Mouse (Mus musculus) liver, embryonic 13.5 days (tissue): ENCODE data around the gene Zfp697. TPM values are rescaled to one million over a fixed set of nuclear protein-coding genes. Genes with fewer than 3 reads are reported as not detected.
A peak's percentile ranks its signal among the peaks of the same experiment; 100 is the strongest.

Source experiments
- ATAC-seq: fragments of 200-750 bp; cut with Nextera tagmentation; 2 replicates; pipeline ENCODE4 v1.8.0; 2017; ENCODE audit warnings: low read depth, mild to moderate bottlenecking, moderate number of reproducible peaks, moderate library complexity
- DNase-seq: peaks from one replicate; pipeline ENCODE4 v3.0.0; 2022
- H3K27ac ChIP-seq: fragments of 300-500 bp; sonication (generic); 2 replicates; pipeline ENCODE4 v1.5.1; 2015; ENCODE audit warnings: moderate library complexity, mild to moderate bottlenecking, inconsistent platforms
- H3K27me3 ChIP-seq: fragments of 300-500 bp; sonication (generic); 2 replicates; pipeline ENCODE4 v1.6.1; 2015; ENCODE audit warnings: mild to moderate bottlenecking, inconsistent platforms
- H3K36me3 ChIP-seq: fragments of 300-500 bp; sonication (generic); 2 replicates; pipeline ENCODE4 v1.6.1; 2015; ENCODE audit warnings: mild to moderate bottlenecking, inconsistent platforms
- H3K4me1 ChIP-seq: fragments of 300-500 bp; sonication (generic); replicated peaks from 2 replicates; pipeline ENCODE4 v1.6.1; 2015; ENCODE audit warnings: inconsistent platforms
- H3K4me2 ChIP-seq: fragments of 300-500 bp; sonication (generic); 2 replicates; pipeline ENCODE4 v1.6.1; 2015; ENCODE audit warnings: inconsistent platforms, mild to moderate bottlenecking, moderate library complexity
- H3K4me3 ChIP-seq: fragments of 300-500 bp; sonication (generic); replicated peaks from 2 replicates; pipeline ENCODE4 v1.5.1; 2015; ENCODE audit warnings: mild to moderate bottlenecking, inconsistent platforms
- H3K9ac ChIP-seq: fragments of 300-500 bp; sonication (generic); 2 replicates; pipeline ENCODE4 v1.6.1; 2015; ENCODE audit warnings: mild to moderate bottlenecking, inconsistent platforms
- H3K9me3 ChIP-seq: fragments of 300-500 bp; sonication (generic); replicated peaks from 2 replicates; pipeline ENCODE4 v1.6.1; 2016; ENCODE audit warnings: inconsistent platforms
- WGBS: fragments of 180-500 bp; shearing (Covaris S2); methylation state at CpG from one replicate; pipeline ENCODE4 v1.1.7; 2015; ENCODE audit not compliant: insufficient replicate concordance; 5-methylcytosine and 5-hydroxymethylcytosine counted together
- polyA plus RNA-seq: library from polyadenylated mRNA; unstranded; fragments of >200 nt; fragmentation: Nextera tagmentation; extraction: Ambion mirVana; gene quantifications from 2 replicates; pipeline ENCODE4 v1.2.1, GENCODE M21; 2015

Zfp697 gene
- polyA plus RNA-seq, 1 experiment from 2014 or later: 2.8 TPM

- Histone ChIP-seq H3K27ac (no peak overlapping the region), H3K27me3 (no peaks in the 10 kb centered on the region), H3K36me3 (no peaks in the 10 kb centered on the region), H3K9me3 (no peaks in the 10 kb centered on the region), H3K9ac (no peak overlapping the region), H3K4me1 (peaks cover 14% of the 10 kb centered on the region), H3K4me2 (peak overlapping the region; percentile 17; the same call in 1 of the 2 replicates), H3K4me3 (no peak overlapping the region)
- DNase-seq (no peak), ATAC-seq (no peak)
- WGBS: 28% methylated on average over 6 of the region's 6 CpGs
These were observed 34.2 kb upstream of the Zfp697 start for GRCm38 (mm10) chr3:98348106-98348505.

- DNase-seq: no peak
- peak overlapping the region; percentile 17; the same call in 1 of the 2 replicates for H3K4me2 ChIP-seq
These were observed 33.6 kb upstream of the Zfp697 start for GRCm38 (mm10) chr3:98348705-98349104.

GRCm38 (mm10) chr3:98353892-98354291, 28.4 kb upstream of the Zfp697 start:
- H3K4me2 ChIP-seq: no peak overlapping the region
- H3K36me3 ChIP-seq: no peaks in the 10 kb centered on the region
- H3K4me1 ChIP-seq: peaks cover 5% of the 10 kb centered on the region
- H3K27ac ChIP-seq: no peak overlapping the region
- 23% methylated on average over 7 of the region's 7 CpGs for WGBS
- H3K9me3 ChIP-seq: no peaks in the 10 kb centered on the region
- DNase-seq (no peak), ATAC-seq (no peak)
- no peaks in the 10 kb centered on the region for H3K27me3 ChIP-seq
- H3K4me3 ChIP-seq: no peak overlapping the region
- no peak overlapping the region for H3K9ac ChIP-seq

More at GRCm38 (mm10) chr3:98348705-98349104, 33.6 kb upstream of the Zfp697 start:
- peaks cover 14% of the 10 kb centered on the region for H3K4me1 ChIP-seq
- H3K36me3 ChIP-seq: no peaks in the 10 kb centered on the region
- WGBS: 11% methylated on average over 8 of the region's 8 CpGs
- no peaks in the 10 kb centered on the region for H3K27me3 ChIP-seq
- no peak overlapping the region for H3K27ac ChIP-seq
- no peak overlapping the region for H3K4me3 ChIP-seq
- no peaks in the 10 kb centered on the region for H3K9me3 ChIP-seq
- no peak overlapping the region for H3K9ac ChIP-seq
- ATAC-seq: peak; percentile 64

- Histone ChIP-seq H3K9ac (no peak overlapping the region), H3K4me3 (no peak overlapping the region), H3K9me3 (no peaks in the 10 kb centered on the region), H3K4me1 (no peaks in the 10 kb centered on the region), H3K27me3 (no peaks in the 10 kb centered on the region), H3K27ac (no peak overlapping the region), H3K36me3 (no peaks in the 10 kb centered on the region), H3K4me2 (no peak overlapping the region)
- no peak for DNase-seq
- 71% methylated on average over 10 of the region's 10 CpGs for WGBS
- ATAC-seq: no peak
These were observed 26.8 kb upstream of the Zfp697 start for GRCm38 (mm10) chr3:98355344-98356025.

GRCm38 (mm10) chr3:98356026-98356365, 26.3 kb upstream of the Zfp697 start:
- DNase-seq: no peak
- Histone ChIP-seq H3K4me1 (no peaks in the 10 kb centered on the region), H3K9me3 (no peaks in the 10 kb centered on the region), H3K4me2 (no peak overlapping the region), H3K4me3 (no peak overlapping the region), H3K27me3 (no peaks in the 10 kb centered on the region), H3K36me3 (no peaks in the 10 kb centered on the region), H3K27ac (no peak overlapping the region), H3K9ac (no peak overlapping the region)
- WGBS: 81% methylated on average over 6 of the region's 6 CpGs
- ATAC-seq: no peak

- Histone ChIP-seq H3K27me3 (no peaks in the 10 kb centered on the region), H3K36me3 (no peaks in the 10 kb centered on the region), H3K4me3 (no peak overlapping the region), H3K4me2 (no peak overlapping the region), H3K4me1 (no peaks in the 10 kb centered on the region), H3K9ac (no peak overlapping the region), H3K9me3 (no peaks in the 10 kb centered on the region), H3K27ac (no peak overlapping the region)
- no peak for DNase-seq
- 35% methylated on average over 3 of the region's 3 CpGs for WGBS
- no peak for ATAC-seq
These were observed 25.5 kb upstream of the Zfp697 start for GRCm38 (mm10) chr3:98356632-98357370.

GRCm38 (mm10) chr3:98362753-98363152, 19.5 kb upstream of the Zfp697 start:
- H3K9me3 ChIP-seq: no peaks in the 10 kb centered on the region
- no peak overlapping the region for H3K4me2 ChIP-seq
- no peak overlapping the region for H3K4me3 ChIP-seq
- no peaks in the 10 kb centered on the region for H3K4me1 ChIP-seq
- 26% methylated on average over 2 of the region's 2 CpGs for WGBS
- H3K27ac ChIP-seq: no peak overlapping the region
- no peaks in the 10 kb centered on the region for H3K36me3 ChIP-seq
- H3K9ac ChIP-seq: no peak overlapping the region
- no peak for DNase-seq
- no peaks in the 10 kb centered on the region for H3K27me3 ChIP-seq
- ATAC-seq: no peak

- no peak overlapping the region for H3K4me3 ChIP-seq
- H3K4me1 ChIP-seq: no peaks in the 10 kb centered on the region
- H3K36me3 ChIP-seq: no peaks in the 10 kb centered on the region
- WGBS: 61% methylated on average over 3 of the region's 3 CpGs
- H3K27me3 ChIP-seq: no peaks in the 10 kb centered on the region
- H3K9ac ChIP-seq: no peak overlapping the region
- H3K9me3 ChIP-seq: no peaks in the 10 kb centered on the region
- ATAC-seq: no peak
- no peak overlapping the region for H3K27ac ChIP-seq
- no peak overlapping the region for H3K4me2 ChIP-seq
- DNase-seq: no peak
These were observed 16.2 kb upstream of the Zfp697 start for GRCm38 (mm10) chr3:98366086-98366485.

- ATAC-seq (no peak), DNase-seq (no peak)
- Histone ChIP-seq H3K36me3 (no peaks in the 10 kb centered on the region), H3K4me2 (no peak overlapping the region), H3K4me1 (no peaks in the 10 kb centered on the region), H3K9ac (no peak overlapping the region), H3K9me3 (no peaks in the 10 kb centered on the region), H3K4me3 (no peak overlapping the region), H3K27ac (no peak overlapping the region), H3K27me3 (no peaks in the 10 kb centered on the region)
- 62% methylated on average over 4 of the region's 4 CpGs for WGBS
These were observed 15.4 kb upstream of the Zfp697 start for GRCm38 (mm10) chr3:98366823-98367222.

- ATAC-seq (no peak), DNase-seq (no peak)
- H3K9me3 ChIP-seq: no peaks in the 10 kb centered on the region
- H3K27ac ChIP-seq: no peak overlapping the region
- no peak overlapping the region for H3K4me2 ChIP-seq
- WGBS: 54% methylated on average over 4 of the region's 4 CpGs
- H3K27me3 ChIP-seq: no peaks in the 10 kb centered on the region
- no peaks in the 10 kb centered on the region for H3K4me1 ChIP-seq
- no peak overlapping the region for H3K9ac ChIP-seq
- H3K36me3 ChIP-seq: no peaks in the 10 kb centered on the region
- no peak overlapping the region for H3K4me3 ChIP-seq
These were observed 14.0 kb upstream of the Zfp697 start for GRCm38 (mm10) chr3:98368283-98368682.

- no peaks in the 10 kb centered on the region for H3K9me3 ChIP-seq
- H3K4me1 ChIP-seq: no peaks in the 10 kb centered on the region
- no peak overlapping the region for H3K27ac ChIP-seq
- H3K27me3 ChIP-seq: no peaks in the 10 kb centered on the region
- no peak for ATAC-seq
- WGBS: 83% methylated on average over 2 of the region's 2 CpGs
- no peak overlapping the region for H3K4me2 ChIP-seq
- DNase-seq: no peak
- H3K9ac ChIP-seq: no peak overlapping the region
- H3K36me3 ChIP-seq: no peaks in the 10 kb centered on the region
- no peak overlapping the region for H3K4me3 ChIP-seq
These were observed 13.5 kb upstream of the Zfp697 start for GRCm38 (mm10) chr3:98368776-98369175.
